Mouse (Mus musculus): ENCODE results near the gene Ubr2.

GRCm38 (mm10) chr17:46958045-46958444 lies 52.3 kb downstream of the Ubr2 start:
- TF ChIP-seq POLR2A (IDR thresholded peaks at IDR 0.05; ENCODE audit: insufficient read depth, low read depth, low read length) (no peak), EP300 (IDR thresholded peaks at IDR 0.05; ENCODE audit: insufficient read depth, low read depth, low read length) (no peak)

Data from heart, adult 2 months (tissue).